Mouse (Mus musculus) small intestine, adult 2 months (tissue): Measurements from ENCODE around the gene Tle3.

ENCODE experiments used
- CTCF ChIP-seq: fragments of 200-500 bp; IDR thresholded peaks from 2 replicates; pipeline ENCODE4 v1.5.1; 2012; ENCODE audit warnings: low read depth, mild to moderate bottlenecking, control low read depth, inconsistent platforms, low read length, moderate library complexity, mixed read lengths; ENCODE audit not compliant: insufficient replicate concordance, insufficient read length; ENCODE audit errors: extremely low read depth
- POLR2A ChIP-seq: fragments of 200-500 bp; IDR thresholded peaks from 2 replicates; pipeline ENCODE4 v1.6.1; 2012; ENCODE audit warnings: low read depth, mild to moderate bottlenecking, control low read depth, inconsistent platforms, low read length, moderate library complexity

DNA sequence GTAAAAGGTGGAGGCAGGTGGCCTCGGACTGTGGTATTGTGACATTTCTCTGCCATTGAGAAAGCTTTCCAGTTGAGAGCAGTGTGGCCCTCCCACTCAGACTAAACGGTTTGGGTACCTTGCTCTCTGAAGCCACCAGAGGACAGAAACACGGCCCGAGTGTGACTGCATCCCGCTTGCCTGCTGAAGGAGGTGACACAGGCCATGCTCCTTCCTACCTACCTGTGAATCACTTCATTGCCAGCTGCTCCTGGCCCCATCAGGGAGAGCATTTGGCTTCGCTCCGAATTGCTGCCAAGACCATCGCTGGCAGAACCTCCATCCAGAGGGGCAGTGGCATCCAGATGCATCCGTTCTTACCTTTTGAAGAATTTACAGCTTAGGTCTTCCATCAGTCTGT lies 26.0 kb downstream of the Tle3 start:
- TF ChIP-seq CTCF, result no peak
- TF ChIP-seq POLR2A, result no peak
